Mouse (Mus musculus): ENCODE data around the gene Shc2.

Gene Shc2

DNA sequence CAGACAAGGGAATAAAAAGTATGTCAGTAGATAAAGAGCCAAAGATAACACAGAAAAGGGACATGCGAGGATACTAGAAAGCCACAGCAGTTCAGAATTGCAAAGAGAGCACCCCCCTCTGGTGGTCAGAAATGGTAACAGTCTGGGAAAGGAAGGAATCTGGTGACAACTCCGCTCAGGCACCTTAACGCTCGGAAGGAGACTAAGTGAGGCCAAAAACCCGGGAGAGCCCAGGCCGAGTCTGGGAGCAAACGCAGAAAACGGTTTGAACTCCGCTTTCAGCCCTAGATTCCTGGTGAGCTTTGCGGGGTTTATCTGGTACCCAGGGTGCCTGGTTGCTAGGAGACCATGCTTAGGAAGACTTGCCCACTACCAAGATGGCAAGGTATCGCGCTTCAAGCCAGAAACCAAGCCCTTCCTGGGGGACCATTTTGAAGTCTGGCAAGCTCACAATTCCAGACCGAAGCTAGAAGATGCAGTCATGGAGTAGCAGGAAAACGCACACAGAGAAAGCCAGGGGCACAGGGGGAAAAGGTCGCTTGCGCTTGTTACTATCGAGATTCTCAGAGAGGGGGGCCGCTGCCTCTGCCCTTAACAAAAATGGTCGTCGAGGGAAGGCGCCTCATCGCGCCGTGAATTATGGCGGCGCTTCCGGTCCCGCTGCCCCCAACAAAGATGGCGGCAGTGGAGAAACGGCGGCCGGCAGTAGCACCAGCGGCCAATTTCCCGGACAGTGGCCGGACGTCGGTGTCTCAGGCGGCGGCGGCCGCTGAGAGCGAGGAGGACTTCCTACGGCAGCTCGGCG, 31.3 kb upstream of the Shc2 start, which contains the start of gene Tpgs1:
Tpgs1 (plus strand) TSS at position 599 of the 805 bp plus-strand sequence.
- peak; percentile 90 to 94 for DNase-seq (ENCODE audit: low spot score in 2 of 2)

DNA sequence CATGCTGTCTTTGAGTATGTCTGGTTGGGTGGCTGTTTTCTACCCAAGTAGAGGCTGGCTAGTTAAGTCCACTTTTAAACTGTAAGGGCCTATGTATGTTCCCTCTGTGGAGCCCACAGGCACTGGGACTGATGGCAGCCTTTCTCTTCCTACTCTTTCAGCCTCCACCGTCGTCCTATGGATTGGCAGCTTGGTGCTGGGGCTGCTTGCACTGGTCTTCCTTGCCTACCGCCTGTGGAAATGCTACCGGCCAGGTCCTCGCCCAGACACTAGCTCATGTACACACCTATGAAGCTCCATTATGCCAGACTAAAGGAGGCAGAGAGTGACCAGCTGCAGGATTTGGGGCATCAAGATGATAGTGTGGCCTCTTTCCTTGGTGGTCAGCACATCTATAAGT, 30.4 kb upstream of the Shc2 start:
- no peak for DNase-seq (ENCODE audit: low spot score in 2 of 2)

DNA sequence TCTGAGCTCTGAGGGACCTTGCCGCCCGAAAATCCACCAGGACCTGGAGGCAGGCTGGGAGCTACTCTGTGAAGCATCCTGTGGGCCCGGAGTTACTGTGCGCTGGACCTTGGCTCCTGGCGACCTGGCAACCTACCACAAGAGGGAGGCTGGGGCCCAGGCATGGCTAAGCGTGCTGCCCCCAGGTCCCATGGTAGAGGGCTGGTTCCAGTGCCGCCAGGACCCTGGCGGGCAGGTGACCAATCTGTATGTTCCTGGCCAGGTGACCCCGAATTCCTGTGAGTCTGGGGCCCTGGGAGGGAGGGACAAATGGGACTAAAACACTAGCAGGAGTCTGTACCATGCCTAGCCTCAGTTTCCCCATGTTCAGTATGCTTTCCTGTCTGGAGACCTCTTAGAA, 28.8 kb upstream of the Shc2 start:
- no peak for DNase-seq (ENCODE audit: low spot score in 2 of 2)

DNA sequence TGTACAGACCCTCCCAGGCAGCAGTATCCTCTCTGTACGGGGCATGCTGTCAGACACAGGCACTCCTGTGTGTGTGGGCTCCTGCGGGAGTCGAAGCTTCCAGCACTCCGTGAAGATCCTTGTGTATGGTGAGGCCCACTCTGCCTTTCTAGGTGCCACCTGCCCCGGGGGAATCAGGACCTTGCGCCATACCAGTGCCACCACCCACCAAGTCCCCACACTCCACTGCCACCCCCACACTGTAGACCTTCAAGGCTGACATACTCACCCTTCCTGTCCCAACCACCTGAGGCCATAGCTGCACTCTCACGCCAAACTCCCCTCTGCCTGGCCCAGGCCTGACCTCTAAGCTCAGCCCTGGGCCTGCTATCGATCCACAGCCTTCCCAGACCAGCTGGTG, 27.3 kb upstream of the Shc2 start:
- DNase-seq (ENCODE audit: low spot score in 2 of 2), result no peak

DNA sequence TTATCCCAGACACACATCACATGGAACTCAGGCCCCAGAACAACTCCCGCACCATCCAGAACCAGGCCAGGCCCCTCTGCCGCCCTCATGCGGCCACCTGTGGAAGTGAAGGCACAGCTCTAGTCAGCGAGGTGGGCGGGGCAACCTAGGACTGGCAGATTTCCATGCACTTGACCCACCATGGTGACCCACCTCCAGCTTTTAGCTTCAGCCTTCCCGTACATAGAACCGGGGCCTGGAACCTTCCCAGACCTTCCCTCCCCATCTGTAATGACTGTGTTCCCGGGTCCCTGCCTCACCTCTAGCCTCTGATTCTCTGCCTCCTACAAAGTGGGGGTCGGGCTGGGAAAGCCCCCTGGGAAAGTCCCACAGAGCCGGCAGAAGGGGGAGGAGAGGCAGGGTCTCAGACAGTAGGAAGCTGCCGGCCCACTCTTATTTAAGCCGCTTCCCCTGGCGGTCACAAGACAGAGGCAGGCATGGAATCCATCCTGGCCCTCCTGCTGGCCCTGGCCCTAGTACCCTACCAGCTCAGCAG, 26.5 kb upstream of the Shc2 start, which contains the start of gene Madcam1:
Madcam1 (plus strand) TSS at position 429 of the 535 bp plus-strand sequence.
- no peak for DNase-seq (ENCODE audit: low spot score in 2 of 2)

DNA sequence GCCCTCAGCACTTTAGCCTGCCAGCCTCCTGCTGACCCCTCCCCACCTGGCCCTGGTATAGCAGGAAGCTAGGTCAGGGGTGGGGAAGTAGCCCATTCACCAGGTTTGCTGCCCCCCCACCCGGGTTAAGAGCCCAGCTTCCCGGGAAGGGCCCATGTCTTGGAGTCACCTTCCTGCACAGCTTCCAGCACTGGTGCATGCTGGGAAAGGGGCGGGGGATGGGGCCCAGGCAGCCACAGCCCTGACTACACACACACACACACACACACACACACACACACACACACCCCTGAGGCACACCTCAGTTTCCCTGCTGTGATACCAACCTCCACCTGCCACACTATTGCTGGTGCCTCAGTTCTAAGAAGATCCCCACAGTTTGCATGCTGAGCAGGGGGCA, 24.1 kb upstream of the Shc2 start:
- no peak for DNase-seq (ENCODE audit: low spot score in 2 of 2)

DNA sequence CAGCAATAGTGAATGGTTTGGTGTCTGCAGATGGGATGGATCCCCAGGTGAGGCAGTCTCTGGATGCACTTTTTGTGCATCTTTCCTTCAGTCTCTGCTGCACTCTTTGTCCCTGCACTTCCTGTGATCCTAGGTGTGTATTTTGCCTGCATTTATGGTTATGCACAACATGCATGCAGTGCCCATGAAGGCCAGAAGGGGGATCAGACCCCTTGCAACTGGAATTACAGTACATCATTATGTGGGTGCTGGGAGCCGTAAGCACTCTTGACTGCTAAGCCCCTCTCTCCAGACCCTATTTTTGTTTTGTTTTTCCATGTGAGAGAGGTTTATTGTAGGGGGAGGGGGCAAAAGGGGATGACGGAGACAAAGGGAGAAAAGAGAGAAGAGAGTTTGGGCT, 22.6 kb upstream of the Shc2 start:
- DNase-seq (ENCODE audit: low spot score in 2 of 2), result no peak

DNA sequence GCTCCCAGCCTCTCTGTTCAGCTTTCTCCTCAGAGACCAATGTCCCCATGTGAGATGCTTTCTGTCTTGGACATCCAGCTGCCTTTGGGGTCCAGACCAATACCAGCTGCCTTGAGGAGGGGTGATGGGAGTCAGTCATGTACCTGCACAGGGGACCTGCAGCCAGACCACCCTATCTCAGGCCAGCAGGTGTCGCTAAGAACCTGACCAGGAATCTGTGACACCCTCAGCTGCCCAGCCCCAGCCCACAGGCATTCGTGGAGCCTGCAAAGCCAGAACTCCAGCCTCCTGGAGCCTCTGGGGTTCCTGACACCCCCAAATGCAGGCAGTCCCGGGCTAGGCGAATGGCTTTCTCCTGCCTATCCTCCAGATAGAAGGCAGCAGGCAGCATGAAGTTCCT, 21.1 kb upstream of the Shc2 start:
- DNase-seq (ENCODE audit: low spot score in 2 of 2), result no peak

DNA sequence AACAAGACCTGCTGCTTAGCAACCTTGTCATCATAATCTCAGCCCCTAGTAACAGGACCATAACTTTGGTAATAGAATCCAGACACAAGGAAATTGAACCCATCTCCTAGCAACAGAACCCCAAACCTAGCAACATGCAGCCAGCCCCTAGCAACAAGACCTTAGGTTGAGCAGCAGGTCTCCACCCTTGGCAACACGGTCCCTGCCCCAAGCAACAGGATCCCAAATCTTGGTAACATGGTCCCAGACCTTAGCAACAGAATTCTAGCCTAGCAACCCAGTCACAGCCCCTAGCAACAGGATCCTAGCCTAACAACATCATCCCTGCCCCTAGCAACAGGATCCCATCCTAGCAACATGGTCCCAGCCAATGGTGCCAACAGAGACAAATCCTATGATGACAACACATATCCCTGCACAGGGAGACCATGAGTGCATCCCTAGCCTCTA, 17.3 kb upstream of the Shc2 start:
- DNase-seq (ENCODE audit: low spot score in 2 of 2), result no peak

DNA sequence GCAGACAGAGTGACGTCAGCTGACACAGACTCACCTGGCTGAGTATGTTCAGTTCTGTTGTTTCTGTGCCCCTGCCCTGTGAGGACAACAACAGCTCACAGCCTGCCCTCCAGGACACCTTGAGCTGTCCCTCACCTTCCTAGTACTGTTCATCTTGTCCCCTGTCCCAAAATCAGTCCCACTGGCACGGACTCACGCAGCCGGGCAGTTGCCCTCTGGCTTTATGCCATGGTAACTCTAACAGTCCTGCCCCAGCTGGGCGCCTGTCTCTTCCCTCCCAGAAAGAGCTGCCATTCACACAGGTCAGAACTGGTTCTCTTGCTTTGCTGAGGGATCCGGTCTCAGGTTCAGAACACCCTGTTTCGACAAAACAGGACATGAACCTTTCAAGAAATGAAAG, 15.1 kb upstream of the Shc2 start:
- no peak for DNase-seq (ENCODE audit: low spot score in 2 of 2)

DNA sequence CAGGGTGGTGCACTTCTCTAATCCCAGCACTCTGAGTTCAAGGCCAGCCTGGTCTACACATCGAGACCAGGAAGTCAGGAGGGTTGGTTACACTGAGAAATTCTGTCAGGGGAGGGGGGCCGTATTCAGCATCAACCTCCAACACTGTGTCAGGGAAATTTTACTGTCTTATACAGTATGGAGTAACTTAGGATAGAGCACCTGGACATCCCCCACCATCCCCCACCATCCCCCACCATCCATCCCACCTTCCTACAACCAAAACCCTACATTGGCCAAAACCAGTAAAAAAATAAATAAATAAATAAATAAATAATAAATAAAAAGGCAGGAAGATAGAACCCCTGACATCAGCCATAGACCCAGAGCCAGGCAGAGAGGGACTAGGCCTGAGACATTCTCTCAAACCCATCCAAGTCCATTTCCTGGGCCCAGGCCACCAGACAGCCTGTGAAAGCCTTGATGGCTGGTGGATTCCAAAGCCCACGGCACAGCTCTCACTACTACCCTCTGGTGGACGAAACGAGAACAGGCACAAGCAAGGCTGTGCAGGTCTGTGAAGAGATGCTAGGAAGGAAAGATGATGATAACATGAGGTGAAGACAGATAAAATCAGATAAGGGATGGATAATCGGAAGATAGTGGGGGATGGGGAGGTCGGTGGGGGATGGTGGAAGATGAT, 11.5 kb upstream of the Shc2 start:
- peak in 1 of 2 experiments; percentile 44 for DNase-seq (ENCODE audit: low spot score in 2 of 2)

DNA sequence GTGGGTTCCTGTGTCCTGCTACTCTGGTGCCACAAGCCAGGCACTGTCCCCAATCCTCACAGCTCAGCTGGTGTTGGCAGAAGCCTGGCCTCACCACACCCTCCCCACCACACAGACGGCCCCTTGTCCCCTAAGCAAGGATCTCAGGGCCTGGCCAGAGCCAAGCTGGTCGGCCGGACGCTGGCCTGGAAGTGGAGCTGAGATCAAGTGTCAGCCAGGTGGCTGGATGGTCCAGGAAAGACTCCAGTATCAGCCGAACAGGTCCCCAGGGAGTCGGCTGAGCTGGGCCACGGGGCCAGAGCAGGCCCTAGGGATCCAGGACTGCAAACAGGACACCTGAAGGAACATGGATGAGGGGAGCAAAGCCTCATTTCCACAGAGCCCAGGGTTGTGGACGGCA, 8.0 kb upstream of the Shc2 start, which contains the start of gene Odf3l2:
Odf3l2 (minus strand) TSS at position 28 of the 400 bp plus-strand sequence.
- DNase-seq (ENCODE audit: low spot score in 2 of 2), result no peak

DNA sequence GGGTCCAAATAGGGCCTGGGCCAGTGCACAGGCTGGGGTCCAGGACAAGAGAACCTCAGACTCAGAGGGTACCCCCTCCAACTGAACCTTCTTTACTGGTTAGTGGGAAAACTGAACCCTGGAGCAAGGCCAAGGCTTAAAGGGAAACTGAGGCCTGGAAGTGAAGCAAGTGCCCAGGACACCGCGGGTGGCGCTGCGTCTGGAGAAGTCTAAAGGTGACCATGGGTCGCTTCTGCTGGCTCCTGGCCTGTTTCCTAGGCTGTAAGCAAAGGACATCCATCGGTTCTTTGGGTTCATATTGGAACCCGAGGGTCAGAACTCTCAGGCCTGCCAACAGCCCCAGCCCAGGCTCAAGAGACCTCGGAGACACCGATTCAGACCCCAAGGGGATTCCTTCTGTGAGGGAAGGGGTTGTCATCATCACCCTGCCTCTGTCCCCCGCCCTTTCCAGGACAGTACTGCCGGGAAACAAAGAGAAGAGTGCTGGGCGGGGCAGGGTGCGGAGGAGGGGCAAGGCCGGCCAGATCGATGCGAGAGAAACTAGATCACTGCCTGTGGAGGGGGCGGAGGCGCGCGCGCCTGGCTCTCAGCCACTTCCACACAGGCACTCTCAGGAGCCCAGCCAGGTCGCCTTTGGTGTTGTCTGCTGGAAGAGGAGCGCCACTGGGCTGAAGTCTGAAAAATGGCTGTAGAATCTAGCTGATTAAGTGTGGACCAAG, 927 bp upstream of the Shc2 start:
- peak; percentile 33 to 43 for DNase-seq (ENCODE audit: low spot score in 2 of 2)

DNA sequence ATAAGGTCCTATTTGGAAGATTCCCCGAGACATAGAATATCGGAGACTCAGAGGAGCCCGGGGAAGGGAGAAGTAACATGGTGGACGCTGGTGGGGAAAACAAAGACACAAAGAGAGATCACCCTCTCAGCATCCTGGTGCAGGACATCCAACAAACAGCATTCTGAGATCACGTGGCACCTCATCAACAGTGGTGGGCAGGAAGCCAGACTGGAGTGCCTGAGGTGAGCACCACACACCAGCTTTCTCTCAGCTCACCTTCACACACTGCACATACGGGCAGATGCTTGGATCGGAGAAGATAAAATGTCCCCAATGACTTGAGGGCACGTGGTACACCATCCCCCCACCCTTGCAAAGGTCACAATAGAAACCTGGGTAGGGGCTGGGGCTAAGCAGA, 1.4 kb downstream of the Shc2 start:
- no peak for DNase-seq (ENCODE audit: low spot score in 2 of 2)

DNA sequence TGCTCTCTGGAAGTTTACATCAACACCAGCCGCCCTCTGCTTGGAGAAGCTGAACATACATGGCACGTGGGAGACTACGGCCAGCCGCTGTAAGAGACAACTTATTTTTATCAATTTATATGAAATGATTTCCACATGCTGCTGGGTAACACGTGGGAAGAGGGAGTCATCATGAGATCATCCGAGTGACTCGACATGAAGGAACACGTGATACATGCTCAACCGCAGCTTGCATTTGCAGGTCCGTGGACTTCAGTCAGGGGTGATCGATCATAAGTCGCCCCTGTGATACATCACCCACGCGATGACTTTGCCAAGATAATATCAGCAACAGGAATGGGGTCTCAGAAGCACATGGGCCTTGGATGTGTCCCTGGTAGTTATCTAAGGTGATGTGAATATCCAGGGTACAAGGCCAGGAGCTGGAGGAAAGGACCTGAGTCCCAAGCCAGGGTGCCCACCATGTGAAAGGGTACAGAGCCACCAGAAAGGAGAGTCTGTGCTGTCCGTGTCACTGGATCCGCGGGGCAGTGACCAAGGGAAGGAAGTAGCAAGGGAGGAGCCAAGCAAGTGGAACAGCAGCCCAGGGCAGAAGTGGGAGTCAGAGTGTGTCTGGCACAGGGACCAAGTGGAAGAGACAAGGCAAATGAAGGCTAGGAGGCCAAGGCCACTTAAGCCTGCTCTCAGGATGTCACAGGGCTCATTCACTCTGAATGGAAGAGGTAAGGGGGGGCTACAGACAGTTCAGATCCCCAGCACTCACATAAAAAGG, 4.5 kb downstream of the Shc2 start:
- no peak for DNase-seq (ENCODE audit: low spot score in 2 of 2)

DNA sequence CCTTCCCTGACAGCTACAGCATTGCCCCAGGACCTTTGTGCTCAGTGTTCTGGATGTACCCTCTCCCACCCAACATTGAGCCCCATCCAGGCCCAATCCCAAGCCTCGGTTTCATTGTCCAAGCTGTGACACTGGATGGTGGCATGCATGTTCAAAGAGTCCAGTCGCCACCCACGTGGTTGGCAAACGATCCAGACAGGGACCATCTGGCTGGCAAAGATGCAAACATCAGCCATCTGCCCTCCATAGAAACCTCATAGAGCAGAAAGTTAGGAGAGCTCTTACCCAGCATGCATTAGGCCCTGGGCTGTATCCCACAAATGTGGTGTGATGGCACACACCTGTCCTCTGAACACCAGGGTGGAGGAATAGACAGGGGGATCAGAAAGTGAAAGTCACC, 6.3 kb downstream of the Shc2 start:
- no peak for DNase-seq (ENCODE audit: low spot score in 2 of 2)

DNA sequence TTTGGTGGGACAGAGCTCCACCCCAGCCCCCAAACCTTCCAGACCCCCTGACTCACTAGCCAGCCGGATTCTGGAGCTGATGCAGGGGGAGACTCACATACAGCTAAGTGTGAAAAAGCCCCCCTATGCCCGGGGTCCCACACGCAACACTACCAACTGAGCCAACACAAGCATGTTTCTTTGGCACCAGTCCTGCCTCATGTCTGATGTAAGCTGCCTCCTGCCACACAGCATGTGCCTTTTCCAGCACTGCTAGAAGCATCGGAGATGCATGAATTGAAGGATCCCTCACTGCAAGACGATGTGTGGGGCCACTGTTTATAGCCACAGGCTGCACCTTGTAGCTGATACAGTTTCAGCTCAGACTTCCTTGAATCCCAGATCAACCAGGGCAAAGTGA, 9.3 kb downstream of the Shc2 start:
- DNase-seq (ENCODE audit: low spot score in 2 of 2), result no peak

DNA sequence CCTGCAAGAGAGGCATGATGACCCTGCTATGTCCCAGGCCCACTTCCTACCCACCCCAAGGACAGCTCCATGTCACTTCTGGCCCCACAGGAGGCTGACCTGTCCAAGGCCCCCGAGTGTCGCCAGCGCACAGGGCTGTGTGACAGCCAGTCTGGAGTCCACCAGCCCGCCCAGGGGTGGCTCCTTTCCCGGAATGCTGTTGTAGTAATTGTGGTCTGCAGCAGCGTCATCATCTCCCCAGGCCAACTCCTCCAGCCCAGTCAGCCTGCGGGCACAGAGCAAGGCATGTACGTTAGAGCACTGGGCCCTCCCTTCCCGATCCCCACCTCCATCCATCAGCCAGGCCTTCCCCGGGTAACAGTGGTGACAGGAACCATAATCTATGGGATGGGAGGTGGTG, 11.6 kb downstream of the Shc2 start:
- DNase-seq (ENCODE audit: low spot score in 2 of 2), result no peak

DNA sequence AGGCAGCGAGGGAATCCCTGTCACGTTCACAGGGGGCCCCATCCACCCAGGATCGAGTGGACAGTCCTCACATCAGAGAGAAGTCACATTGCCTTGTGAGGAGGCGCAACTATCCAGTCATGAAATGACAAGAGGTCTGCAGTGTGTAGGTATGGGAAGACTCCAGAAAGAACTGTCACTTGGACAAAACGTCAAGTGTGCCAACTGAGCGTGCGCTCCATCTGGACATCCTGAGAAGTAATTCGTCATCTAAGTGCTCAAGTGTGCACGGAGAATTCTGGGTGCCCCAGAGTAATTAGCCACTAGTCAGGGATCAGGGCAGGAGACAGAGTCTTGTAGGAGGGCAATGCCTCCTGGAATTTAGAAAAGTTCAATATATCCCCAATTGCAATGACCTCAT, 12.3 kb downstream of the Shc2 start:
- no peak for DNase-seq (ENCODE audit: low spot score in 2 of 2)

DNA sequence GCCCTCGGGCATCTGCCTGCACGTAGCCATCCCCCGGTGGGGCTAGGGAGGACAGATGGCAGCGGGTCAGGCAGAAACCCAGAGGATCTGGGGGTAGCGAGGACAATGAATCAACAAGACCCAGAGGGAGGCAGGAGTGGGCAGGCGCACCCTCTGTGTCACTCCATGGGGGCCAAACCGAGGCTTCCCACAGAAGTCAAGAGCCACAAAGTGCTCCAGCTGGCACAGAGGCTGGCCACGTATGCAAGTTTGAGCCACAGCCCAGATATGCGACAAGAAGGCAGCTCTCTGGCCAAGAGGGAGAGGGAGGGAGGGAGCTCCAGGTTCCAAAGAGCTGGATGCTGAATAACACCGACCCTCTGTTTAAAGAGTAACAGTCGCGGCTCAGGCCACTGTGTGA, 13.8 kb downstream of the Shc2 start:
- DNase-seq (ENCODE audit: low spot score in 2 of 2), result peak; percentile 33 to 48

DNA sequence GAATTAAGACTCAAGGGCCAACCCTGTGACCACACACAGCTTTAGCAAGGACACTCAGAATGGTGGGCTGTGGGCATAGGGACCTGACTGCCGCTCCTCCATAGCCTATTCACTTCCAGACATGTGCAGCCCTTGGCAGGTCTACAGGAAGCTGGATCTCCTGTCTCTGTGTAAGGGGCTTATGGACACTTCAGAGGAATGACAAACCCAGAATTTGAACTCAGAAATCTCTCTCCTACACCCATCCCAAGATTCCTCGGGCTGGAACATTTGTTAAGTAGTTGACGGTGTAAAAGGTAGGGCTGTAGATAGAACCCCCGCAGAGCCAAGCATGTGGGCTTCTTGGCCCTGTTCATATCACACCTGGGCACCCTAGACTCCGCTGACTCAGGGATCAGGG, 21.3 kb downstream of the Shc2 start:
- DNase-seq (ENCODE audit: low spot score in 2 of 2), result no peak

Measured in heart, adult 9 months (tissue).